Mouse (Mus musculus) ES-E14 (cell line): ENCODE measurements at regions not wholly inside any gene's neighbourhood (a gene's known extent, or its start where the extent isn't known, plus 50 kb on each side); places are given as distances from the start of the nearest gene placed in this dataset.

Experiments
- CHD2 ChIP-seq: IDR thresholded peaks from 2 replicates; pipeline ENCODE4 v1.6.1; 2014; ENCODE audit warnings: mild to moderate bottlenecking, low read depth, low read length, inconsistent platforms
- MAFK ChIP-seq: IDR thresholded peaks from 2 replicates; pipeline ENCODE4 v1.6.1; 2014; ENCODE audit warnings: mild to moderate bottlenecking, low read depth, low read length, inconsistent platforms; ENCODE audit not compliant: insufficient read depth
- ZNF384 ChIP-seq: IDR thresholded peaks from 2 replicates; pipeline ENCODE4 v1.6.1; 2012; ENCODE audit warnings: low read depth, low read length, inconsistent platforms

DNA sequence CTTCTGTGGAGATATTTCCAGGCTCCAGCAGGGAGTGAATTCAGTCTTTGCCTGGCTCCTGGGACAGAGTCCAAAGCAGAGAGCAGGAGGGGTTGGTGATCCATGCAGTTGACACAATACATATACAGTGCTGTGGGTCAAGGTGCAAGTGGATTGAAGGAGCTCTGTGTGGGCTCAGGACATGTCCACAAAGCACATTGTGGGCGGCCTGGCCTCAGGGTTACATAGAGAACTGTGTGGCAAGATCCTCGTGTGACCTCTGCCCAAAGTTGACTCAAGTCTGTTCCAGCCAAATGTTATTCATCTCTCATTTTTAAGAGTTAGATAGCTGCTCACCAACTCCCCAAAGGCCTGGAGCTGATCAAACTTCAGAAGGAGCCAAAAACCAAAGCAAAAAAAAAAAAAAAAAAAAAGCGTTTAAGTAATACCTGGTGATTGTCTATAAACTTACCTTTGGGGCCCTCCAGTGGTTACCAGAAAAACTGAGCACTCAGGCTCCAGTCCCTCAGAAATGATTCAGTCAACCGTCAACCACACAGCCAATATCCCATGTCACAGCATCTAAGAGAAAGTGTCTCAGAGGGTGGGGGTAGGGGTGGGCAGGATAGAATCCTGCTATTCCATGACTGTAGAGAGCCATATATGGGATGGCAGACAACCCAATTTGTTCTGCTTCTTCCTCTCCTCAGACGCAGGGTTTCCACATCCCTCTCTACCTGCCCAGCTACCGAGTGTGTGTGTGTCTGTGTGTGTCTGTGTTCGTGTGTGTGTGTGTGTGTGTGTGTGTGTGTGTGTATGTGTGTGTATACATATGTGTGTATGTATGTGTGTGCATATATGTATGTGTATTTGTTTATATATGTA lies 91.9 kb upstream of the Far2 start:
- TF ChIP-seq CHD2 (no peak), ZNF384 (peak; percentile 90), MAFK (no peak)
